Mouse (Mus musculus) left cerebral cortex, postnatal 14 days (tissue): ENCODE measurements at regions not wholly inside any gene's neighbourhood (a gene's known extent, or its start where the extent isn't known, plus 50 kb on each side); places are given as distances from the start of the nearest gene placed in this dataset.

Source experiments
- DNase-seq, 2 experiments: peaks; one replicate each; pipeline ENCODE4 v3.0.0; 2021 to 2022; ENCODE audit warnings: low spot score in 2 of 2, mixed read lengths in 1 of 2
- intact Hi-C: fragments of 180-260 bp; cut with DNase I; formaldehyde crosslinking; loops from one replicate; pipeline ENCODE4 v1.15.1; 2025

DNA sequence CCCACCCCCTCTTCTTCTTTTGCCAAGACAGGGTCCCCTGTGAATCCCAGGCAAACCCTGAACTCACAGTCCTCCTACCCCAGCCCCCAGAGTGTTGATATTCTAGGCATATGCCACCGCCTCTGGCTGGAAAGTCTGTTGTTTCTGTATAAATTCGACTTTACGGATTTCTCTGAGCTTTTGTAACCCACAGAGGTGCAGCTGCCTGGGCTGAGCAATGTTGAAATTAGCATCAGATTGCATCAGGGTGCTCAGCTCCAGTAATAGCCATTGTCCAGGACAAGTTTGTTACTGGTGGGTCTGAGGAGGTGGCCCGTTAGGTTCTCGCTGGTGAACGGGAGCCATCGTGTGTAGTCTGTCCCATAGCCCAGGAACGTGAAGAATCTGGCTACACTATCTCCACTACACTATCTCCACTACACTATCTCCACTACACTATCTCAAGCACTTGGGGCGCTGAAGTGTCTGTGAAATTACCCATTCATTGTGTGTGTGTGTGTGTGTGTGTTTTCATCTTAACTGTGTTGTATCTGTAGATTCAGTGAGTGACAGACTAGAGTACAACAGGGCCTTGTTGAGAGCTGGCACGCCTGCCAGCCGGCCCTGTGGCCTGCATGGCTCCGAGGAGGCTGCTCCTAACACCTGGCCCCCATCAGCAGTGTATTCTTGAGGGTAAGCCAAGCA is 92.4 kb upstream of the Hnrnpk start:
- DNase-seq = no peak
- intact Hi-C loops = no loop called here

DNA sequence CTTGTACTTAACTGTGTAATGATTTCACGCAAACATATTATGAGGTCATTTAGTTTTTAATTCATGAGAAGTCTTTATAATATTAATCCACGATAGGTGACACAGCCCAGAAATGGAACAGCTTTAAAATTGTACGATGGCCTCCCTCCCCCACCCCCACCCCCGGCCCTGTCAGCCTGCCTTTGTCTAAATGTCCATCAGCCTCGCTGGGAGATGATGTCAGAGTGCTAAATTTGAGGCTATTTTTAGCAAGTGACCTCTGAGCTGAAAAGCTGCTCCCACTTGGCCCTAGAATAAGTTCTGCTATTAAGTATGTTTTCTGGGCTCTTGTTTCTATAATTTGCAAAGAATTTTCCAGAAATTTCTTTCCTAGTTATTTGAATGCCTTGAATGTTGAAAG is 91.6 kb upstream of the Hnrnpk start:
- intact Hi-C loops = no loop called here
- DNase-seq = no peak

DNA sequence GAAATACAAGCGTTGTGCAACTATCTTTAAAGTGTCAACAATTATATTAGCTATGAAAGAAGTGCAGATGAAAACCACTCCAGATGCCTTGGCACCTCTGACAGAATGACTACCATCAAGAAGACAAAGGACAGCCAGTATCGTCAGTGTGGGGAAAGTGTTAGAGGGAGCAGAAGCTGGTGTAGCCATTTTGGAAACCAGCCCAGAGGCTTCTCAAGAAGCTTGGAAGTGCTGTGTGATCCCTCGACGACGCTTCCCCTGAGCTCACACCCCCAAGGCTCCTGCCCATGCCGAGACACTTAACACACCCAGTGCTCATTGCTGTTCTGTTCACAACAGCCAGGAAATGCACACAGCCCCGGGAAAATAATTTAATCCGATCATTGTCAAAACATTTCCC is 87.7 kb upstream of the Hnrnpk start:
- intact Hi-C loops = no loop called here
- no peak for DNase-seq

DNA sequence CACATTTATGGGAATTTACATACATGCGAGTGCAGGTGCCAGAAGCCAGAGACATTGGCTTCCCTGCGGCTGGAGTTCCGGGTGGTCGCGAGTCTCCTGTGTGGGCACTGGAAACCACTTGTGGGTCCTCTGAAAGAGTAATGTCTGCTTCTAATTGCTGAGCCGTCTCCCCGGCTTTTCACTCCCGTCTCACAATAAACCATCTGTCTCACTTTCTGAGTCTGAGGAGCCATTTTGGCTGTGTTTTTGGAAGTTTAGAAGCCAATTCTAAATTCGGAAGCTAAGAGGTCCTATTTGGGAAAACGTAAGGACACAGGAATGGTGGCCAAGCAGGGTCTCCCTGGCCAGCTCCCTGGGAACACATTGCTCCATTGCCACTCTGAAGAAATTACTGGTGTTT is 81.9 kb upstream of the Hnrnpk start:
- intact Hi-C loops = no loop called here
- no peak for DNase-seq

DNA sequence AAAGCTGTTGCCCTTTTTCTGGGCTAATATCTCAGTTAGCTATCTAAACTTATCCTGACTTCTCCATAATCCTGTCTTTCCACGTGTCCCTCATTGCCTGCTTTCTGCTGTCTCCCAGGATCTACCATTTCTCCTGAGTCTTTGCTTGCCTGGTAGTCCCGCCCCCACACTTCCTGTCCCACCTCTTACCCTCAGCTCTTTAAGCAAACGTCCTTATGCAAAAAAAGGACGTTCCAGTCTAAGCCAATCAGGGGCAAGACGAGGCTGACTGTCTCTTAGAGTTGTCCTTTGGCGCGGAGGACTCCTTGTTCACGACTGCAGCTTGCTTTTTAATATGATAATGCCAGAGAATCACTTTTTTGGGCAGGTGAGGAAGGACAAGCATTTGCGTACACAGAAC is 79.6 kb upstream of the Hnrnpk start:
- DNase-seq = no peak
- intact Hi-C loops = no loop called here

DNA sequence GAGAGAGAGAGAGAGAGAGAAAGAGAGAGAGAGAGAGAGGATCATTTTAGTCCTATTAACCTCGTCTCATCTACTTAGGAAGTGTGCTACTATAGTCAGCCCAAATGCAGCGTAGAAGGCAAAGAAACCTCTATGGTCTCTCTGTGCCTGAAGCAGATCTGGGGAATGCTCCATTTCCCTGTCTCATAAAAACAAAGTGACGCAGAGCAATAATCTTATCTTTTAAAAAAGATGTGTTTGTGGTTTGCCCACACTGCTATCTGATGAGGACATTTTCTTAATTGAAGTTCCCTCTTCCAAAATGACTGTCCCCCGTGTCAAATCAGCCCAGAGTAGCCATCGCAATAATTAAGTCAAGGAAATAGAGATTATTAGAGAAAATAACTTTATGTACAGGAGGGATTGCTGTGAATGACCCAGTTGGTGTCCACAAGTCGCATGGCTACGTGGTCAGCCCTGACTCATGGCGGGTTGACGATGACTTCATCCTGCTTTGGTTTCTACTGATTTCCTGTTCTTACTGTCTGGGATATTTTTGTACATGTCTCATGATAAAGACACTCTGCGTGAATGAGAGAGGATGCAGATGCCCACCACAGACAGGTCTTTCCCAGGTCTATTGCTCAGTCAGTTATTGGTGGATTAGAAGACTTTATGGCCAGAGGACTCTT is 77.9 kb upstream of the Hnrnpk start:
- DNase-seq = no peak
- intact Hi-C loops = no loop called here

DNA sequence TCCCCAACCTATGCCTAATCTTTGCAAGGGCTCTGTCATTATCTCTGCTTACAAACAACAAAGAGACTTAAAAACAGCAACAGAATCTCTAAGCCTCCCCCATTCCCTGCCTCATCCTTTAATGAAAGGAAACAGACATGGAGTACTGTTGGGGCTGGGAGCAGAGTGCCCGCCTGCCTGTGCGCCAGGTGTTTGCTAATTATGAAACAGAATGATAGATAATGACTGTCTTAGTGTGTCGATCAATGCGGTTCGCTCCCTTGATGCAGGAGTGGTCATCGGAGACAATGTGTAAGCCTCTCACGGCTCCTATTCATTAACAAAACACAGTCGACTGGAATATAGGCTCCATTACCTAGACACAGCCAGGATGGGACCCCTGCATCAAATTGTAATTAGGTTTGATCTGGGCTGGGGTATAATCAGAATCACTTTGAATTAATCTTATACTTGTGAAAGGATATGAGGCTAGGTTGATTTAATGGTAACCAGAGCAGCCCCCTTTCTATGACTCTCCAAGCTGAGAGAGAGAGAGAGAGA is 77.3 kb upstream of the Hnrnpk start:
- intact Hi-C loops = no loop called here

DNA sequence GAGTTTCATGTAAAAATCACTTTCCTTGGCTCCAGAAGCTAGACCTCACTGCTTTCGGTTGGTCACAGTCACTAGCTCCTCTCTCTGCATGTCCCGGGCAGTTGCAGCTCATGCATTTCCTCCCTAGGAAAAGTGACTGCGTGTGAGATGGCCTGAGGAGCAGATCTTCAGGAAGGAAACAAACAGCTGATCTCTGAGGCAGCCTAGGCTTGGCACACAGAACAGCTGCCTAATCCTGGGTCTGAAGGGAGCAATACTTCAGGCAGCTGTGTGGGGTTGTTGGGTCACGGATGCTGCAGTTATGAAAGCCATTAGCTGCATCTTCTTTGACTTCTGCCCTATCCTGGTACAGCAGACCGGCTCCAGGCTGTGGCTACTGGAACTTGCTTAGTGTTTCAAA is 75.3 kb upstream of the Hnrnpk start:
- DNase-seq = no peak
- intact Hi-C loops = no loop called here

More for the DNA sequence above, 77.3 kb upstream of the Hnrnpk start:
- DNase-seq = no peak

DNA sequence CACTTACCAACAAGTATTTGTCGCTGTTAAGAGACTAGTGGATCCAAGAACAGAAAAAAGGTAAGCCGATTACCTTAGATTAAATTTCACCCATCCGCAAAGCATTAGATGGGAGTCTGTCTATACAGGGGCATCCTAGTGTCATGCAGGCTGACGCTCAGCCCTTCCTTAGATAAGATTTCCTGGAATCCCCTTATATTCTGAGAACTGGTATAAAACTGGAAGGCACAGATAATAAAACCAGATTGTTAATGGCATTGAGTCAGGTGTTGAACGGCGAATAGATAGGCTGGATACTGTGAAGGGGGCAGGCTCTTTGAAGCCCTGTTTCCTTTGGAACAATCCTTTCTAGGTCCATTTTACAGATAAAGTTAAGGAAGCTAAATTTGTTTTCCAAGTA is 74.1 kb upstream of the Hnrnpk start:
- intact Hi-C loops = no loop called here
- DNase-seq = no peak

DNA sequence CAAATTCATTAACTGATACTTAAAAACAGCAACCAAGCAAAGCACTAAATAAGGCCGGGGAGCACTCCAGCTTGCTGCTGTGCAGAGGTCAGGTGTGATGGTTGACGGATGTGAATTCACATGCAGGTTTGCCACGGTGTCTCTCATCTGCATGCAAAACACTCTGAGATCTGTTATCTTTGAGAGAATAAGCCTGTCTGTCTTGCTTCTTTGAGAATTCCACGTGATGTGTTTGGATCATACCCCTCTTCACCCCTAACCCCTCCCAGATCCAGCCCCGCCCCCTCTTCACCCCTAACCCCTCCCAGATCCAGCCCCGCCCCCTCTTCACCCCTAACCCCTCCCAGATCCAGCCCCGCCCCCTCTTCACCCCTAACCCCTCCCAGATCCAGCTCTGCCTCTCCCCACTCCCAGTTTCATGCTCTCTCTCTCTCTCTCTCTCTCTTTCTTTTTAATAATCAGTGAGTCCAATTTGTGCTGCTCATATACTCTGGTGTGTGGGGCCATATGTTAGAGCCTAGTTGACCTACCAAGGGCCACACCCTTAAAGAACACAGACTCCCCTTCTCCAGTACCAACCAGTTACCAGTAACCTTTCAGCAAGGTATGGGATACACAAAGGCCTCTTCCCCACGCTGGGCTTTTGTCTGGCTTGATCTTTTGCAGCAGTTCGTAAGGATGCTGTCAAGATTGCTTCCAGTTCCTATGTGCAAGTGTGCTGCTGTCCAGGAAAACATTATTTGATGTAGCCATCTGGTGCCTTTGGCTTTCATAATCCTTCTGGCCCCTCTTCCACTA is 73.1 kb upstream of the Hnrnpk start:
- intact Hi-C loops = no loop called here
- DNase-seq = no peak

DNA sequence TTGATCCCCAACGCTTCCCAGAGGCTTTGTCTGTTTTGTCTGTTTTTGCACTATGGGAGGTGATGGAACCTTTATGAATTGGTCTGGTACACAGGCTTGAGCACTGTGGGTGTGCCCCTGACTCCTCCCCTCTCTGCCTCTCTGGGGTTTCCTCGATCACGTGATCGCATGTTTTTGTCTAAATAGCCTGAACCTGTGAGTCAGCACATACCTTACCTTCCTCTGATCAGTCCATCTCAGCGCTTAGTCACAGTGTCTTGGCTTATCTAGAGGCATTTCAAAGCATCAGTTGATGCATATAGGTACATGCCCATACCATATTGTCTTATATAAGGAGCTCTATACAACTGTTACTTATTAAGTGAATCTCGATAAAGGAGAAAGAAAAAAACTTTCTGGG is 72.4 kb upstream of the Hnrnpk start:
- no peak for DNase-seq
- intact Hi-C loops = no loop called here

DNA sequence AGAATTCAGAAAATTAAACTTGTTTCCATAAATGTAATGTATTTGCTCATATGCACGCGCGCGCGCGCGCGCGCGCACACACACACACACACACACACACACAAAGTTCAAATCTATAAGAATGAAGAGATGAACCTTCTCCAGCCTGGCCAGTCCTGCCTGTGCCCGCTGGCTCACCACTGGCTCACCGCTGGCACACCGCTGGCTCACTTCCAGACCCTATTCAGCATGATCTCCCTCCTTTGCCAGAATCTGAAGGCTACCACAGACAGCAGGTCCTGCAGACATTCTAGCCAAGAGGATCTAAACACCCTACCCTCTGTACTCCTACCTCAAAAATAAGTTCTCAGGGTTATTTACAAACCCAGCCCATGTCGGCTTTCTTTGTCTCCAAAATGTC is 69.3 kb upstream of the Hnrnpk start:
- DNase-seq = no peak
- intact Hi-C loops = no loop called here

DNA sequence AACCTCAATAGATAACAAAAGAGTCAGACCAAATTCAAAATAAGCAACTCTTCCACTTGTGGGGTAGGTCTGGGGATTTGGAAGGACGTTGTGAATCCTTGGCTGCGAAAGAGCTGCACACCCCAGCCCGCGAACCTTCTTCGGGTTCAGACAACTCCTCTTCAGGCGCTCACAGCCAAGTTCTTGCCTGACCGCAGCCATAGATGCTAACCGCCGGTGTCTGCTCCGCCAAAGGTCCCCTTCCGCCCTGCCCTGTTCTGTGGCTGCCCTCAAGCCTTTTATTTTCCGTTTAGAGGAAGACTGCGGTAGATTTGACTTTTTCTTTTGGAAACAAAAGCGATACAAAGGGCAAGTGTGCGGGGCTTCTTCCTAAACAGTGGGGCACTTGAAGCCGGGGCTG is 68.6 kb upstream of the Hnrnpk start:
- no peak for DNase-seq
- intact Hi-C loops = no loop called here

DNA sequence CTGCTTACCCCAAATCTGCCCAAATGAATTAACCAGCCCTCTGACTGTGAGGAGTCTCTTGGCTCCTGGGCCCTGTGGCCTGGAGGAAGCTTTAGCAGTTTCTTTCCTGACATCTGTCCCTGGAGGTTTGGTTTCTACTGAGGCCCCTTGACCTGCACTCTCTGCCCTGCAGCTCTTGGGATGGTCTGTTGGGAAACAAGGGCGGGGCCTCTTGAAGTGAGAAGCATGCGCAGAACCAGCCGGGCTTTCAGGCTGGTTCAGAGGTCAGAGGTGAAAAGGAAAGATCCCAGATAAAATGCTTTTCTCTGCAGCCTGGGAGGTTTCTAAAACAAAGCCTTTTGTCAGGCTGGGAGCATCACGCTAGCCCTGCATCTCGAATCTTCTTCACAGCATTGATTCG is 66.6 kb upstream of the Hnrnpk start:
- no peak for DNase-seq
- intact Hi-C loops = no loop called here

DNA sequence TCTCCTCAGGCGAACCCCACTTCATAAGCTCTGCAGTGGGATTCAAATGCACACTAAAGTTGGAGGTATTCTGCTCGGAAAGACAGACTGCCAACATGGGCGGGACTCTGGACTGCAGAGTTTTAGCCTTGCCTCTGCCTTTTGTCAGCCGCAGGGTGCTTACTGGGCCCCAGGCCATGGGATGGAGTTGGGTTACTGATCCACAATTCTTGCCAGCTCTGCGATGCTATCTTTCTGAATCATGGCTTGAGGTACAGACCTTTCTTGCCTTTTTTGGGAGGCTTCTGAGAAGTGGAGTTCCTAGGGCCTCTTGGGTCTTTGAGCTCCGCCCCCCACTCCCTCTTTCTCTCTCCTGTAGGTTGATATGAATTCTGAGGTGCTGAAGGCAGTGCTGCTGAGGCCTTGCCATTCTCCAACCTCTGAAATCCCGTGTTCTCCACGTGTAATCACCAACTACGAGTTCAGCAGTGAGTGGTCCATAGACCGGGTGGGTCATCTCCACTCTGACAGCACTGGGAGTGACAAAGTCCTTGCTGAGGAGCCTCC is 64.0 kb upstream of the Hnrnpk start:
- no peak for DNase-seq
- intact Hi-C loops = no loop called here

DNA sequence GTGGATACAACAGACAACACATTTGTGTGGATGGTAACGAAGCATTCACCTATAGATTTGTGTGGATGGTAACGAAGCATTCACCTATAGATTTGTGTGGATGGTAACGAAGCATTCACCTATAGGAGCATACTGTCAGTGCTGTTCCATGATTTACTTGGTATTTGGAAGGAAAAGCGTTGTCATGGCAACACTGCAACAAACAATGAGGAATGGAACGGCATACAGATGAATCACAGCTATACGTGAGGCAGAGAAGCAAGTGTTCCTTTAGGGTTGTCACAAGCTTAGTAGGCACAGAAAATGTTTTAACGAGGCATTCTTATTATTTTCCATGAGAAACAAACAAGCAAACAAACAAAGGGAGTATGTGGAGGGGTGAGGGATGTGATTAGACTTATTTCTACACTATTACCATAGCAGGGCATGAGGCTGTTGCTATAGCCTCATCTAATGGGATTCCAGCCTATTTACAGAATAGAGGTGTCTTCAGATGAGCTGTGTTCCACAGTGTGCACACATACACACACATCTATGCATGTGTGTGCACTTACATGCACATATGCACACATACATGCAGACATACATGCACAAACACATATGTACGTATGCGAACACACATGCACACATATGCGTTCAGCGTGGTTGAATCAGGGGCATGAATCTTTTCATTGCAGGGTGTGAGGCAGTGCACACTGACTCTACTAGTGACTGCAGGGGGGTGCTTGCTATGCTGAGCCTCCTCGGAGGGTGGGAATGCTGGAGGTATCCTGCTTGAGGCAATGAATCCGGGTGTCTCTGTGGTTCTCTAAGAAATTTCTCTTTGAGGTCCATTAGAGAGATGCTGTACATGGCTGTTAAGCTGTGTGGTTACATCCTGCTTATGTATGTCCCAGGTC is 62.3 kb upstream of the Hnrnpk start:
- peak; percentile 47 to 63 for DNase-seq
- intact Hi-C loops = no loop called here
